Mouse (Mus musculus): ENCODE measurements at regions not wholly inside any gene's neighbourhood (a gene's known extent, or its start where the extent isn't known, plus 50 kb on each side); places are given as distances from the start of the nearest gene placed in this dataset.

GRCm38 (mm10) chr3:144356948-144357295 lies 151.9 kb upstream of the Lmo4 start:
- WGBS: 77% methylated on average over 11 of the region's 11 CpGs

GRCm38 (mm10) chr3:144356103-144356947 lies 151.3 kb upstream of the Lmo4 start:
- no peak overlapping the region for H3K4me2 ChIP-seq

More at GRCm38 (mm10) chr3:144356948-144357295, 151.9 kb upstream of the Lmo4 start:
- H3K4me1 ChIP-seq: no peaks in the 10 kb centered on the region
- H3K4me3 ChIP-seq (replicated peaks): no peak overlapping the region
- H3K27me3 ChIP-seq (replicated peaks): no peaks in the 10 kb centered on the region
- no peak overlapping the region for H3K4me2 ChIP-seq
- no peak overlapping the region for H3K9ac ChIP-seq
- no peak for ATAC-seq (ENCODE audit: insufficient read depth, low FRiP score, low read depth)
- H3K27ac ChIP-seq: no peak overlapping the region
- H3K9me3 ChIP-seq: no peaks in the 10 kb centered on the region
- H3K36me3 ChIP-seq: no peaks in the 10 kb centered on the region

GRCm38 (mm10) chr3:144352559-144352958 lies 147.5 kb upstream of the Lmo4 start:
- WGBS: 86% methylated on average over 4 of the region's 4 CpGs
- no peak overlapping the region for H3K9ac ChIP-seq
- no peak overlapping the region for H3K4me2 ChIP-seq
- no peaks in the 10 kb centered on the region for H3K36me3 ChIP-seq
- H3K4me1 ChIP-seq: no peaks in the 10 kb centered on the region
- no peak overlapping the region for H3K27ac ChIP-seq
- no peaks in the 10 kb centered on the region for H3K9me3 ChIP-seq
- no peak overlapping the region for H3K4me3 ChIP-seq (replicated peaks)
- H3K27me3 ChIP-seq (replicated peaks): no peaks in the 10 kb centered on the region
- ATAC-seq (ENCODE audit: insufficient read depth, low FRiP score, low read depth): no peak

More at GRCm38 (mm10) chr3:144356103-144356947, 151.3 kb upstream of the Lmo4 start:
- H3K9me3 ChIP-seq: no peaks in the 10 kb centered on the region
- ATAC-seq (ENCODE audit: insufficient read depth, low FRiP score, low read depth): no peak
- no peaks in the 10 kb centered on the region for H3K36me3 ChIP-seq
- H3K27ac ChIP-seq: no peak overlapping the region
- H3K27me3 ChIP-seq (replicated peaks): no peaks in the 10 kb centered on the region
- H3K9ac ChIP-seq: no peak overlapping the region
- H3K4me1 ChIP-seq: no peaks in the 10 kb centered on the region
- H3K4me3 ChIP-seq (replicated peaks): no peak overlapping the region
- 77% methylated on average over 17 of the region's 17 CpGs for WGBS

- no peaks in the 10 kb centered on the region for H3K27me3 ChIP-seq (replicated peaks)
- 75% methylated on average over 9 of the region's 9 CpGs for WGBS
- no peak overlapping the region for H3K9ac ChIP-seq
- no peak overlapping the region for H3K4me2 ChIP-seq
- ATAC-seq (ENCODE audit: insufficient read depth, low FRiP score, low read depth): no peak
- no peaks in the 10 kb centered on the region for H3K9me3 ChIP-seq
- H3K36me3 ChIP-seq: no peaks in the 10 kb centered on the region
- H3K27ac ChIP-seq: no peak overlapping the region
- no peak overlapping the region for H3K4me3 ChIP-seq (replicated peaks)
- H3K4me1 ChIP-seq: no peaks in the 10 kb centered on the region
Observed at GRCm38 (mm10) chr3:144348431-144348830, 143.4 kb upstream of the Lmo4 start.

GRCm38 (mm10) chr3:144335237-144335636 lies 130.2 kb upstream of the Lmo4 start:
- no peak overlapping the region for H3K4me2 ChIP-seq
- WGBS: 30% methylated on average over 3 of the region's 3 CpGs
- no peaks in the 10 kb centered on the region for H3K4me1 ChIP-seq
- H3K4me3 ChIP-seq (replicated peaks): no peak overlapping the region
- no peak for ATAC-seq (ENCODE audit: insufficient read depth, low FRiP score, low read depth)
- H3K9me3 ChIP-seq: no peaks in the 10 kb centered on the region
- H3K36me3 ChIP-seq: no peaks in the 10 kb centered on the region
- no peak overlapping the region for H3K27ac ChIP-seq
- H3K9ac ChIP-seq: no peak overlapping the region
- no peaks in the 10 kb centered on the region for H3K27me3 ChIP-seq (replicated peaks)

GRCm38 (mm10) chr3:144334201-144334600 lies 129.2 kb upstream of the Lmo4 start:
- no peak overlapping the region for H3K27ac ChIP-seq
- no peak for ATAC-seq (ENCODE audit: insufficient read depth, low FRiP score, low read depth)
- no peaks in the 10 kb centered on the region for H3K27me3 ChIP-seq (replicated peaks)
- H3K4me1 ChIP-seq: no peaks in the 10 kb centered on the region
- 70% methylated on average over 5 of the region's 5 CpGs for WGBS
- no peaks in the 10 kb centered on the region for H3K36me3 ChIP-seq
- no peak overlapping the region for H3K9ac ChIP-seq
- no peak overlapping the region for H3K4me3 ChIP-seq (replicated peaks)
- H3K9me3 ChIP-seq: no peaks in the 10 kb centered on the region
- no peak overlapping the region for H3K4me2 ChIP-seq

GRCm38 (mm10) chr3:144332353-144332752 lies 127.3 kb upstream of the Lmo4 start:
- ATAC-seq (ENCODE audit: insufficient read depth, low FRiP score, low read depth): no peak
- 21% methylated on average over 5 of the region's 5 CpGs for WGBS
- no peak overlapping the region for H3K9ac ChIP-seq

GRCm38 (mm10) chr3:144329117-144329516 lies 124.1 kb upstream of the Lmo4 start:
- WGBS: 55% methylated on average over 7 of the region's 7 CpGs
- Histone ChIP-seq H3K4me3 (replicated peaks) (no peak overlapping the region), H3K9me3 (no peaks in the 10 kb centered on the region), H3K36me3 (no peaks in the 10 kb centered on the region), H3K4me1 (no peaks in the 10 kb centered on the region), H3K27me3 (replicated peaks) (no peaks in the 10 kb centered on the region), H3K4me2 (no peak overlapping the region), H3K27ac (no peak overlapping the region), H3K9ac (no peak overlapping the region)
- no peak for ATAC-seq (ENCODE audit: insufficient read depth, low FRiP score, low read depth)

More at GRCm38 (mm10) chr3:144332353-144332752, 127.3 kb upstream of the Lmo4 start:
- H3K27ac ChIP-seq: no peak overlapping the region
- H3K36me3 ChIP-seq: no peaks in the 10 kb centered on the region
- H3K4me2 ChIP-seq: no peak overlapping the region
- H3K27me3 ChIP-seq (replicated peaks): no peaks in the 10 kb centered on the region
- no peaks in the 10 kb centered on the region for H3K9me3 ChIP-seq
- H3K4me1 ChIP-seq: no peaks in the 10 kb centered on the region
- no peak overlapping the region for H3K4me3 ChIP-seq (replicated peaks)

- Histone ChIP-seq H3K27me3 (replicated peaks) (no peaks in the 10 kb centered on the region), H3K9me3 (no peaks in the 10 kb centered on the region), H3K4me3 (replicated peaks) (no peak overlapping the region), H3K9ac (no peak overlapping the region), H3K27ac (no peak overlapping the region), H3K4me2 (no peak overlapping the region), H3K4me1 (no peaks in the 10 kb centered on the region), H3K36me3 (no peaks in the 10 kb centered on the region)
- ATAC-seq (ENCODE audit: insufficient read depth, low FRiP score, low read depth): no peak
- 88% methylated on average over 8 of the region's 8 CpGs for WGBS
Observed at GRCm38 (mm10) chr3:144327235-144327760, 122.3 kb upstream of the Lmo4 start.

- H3K9ac ChIP-seq: no peak overlapping the region
- H3K4me1 ChIP-seq: no peaks in the 10 kb centered on the region
- no peak overlapping the region for H3K4me2 ChIP-seq
- H3K9me3 ChIP-seq: no peaks in the 10 kb centered on the region
- WGBS: 94% methylated on average over 2 of the region's 2 CpGs
- H3K36me3 ChIP-seq: no peaks in the 10 kb centered on the region
- H3K27me3 ChIP-seq (replicated peaks): no peaks in the 10 kb centered on the region
- no peak overlapping the region for H3K27ac ChIP-seq
- no peak for ATAC-seq (ENCODE audit: insufficient read depth, low FRiP score, low read depth)
- H3K4me3 ChIP-seq (replicated peaks): no peak overlapping the region
Observed at GRCm38 (mm10) chr3:144324974-144325373, 120.0 kb upstream of the Lmo4 start.

- Histone ChIP-seq H3K27ac (no peak overlapping the region), H3K36me3 (no peaks in the 10 kb centered on the region), H3K4me3 (replicated peaks) (no peak overlapping the region), H3K27me3 (replicated peaks) (no peaks in the 10 kb centered on the region), H3K4me2 (no peak overlapping the region), H3K4me1 (no peaks in the 10 kb centered on the region), H3K9ac (no peak overlapping the region), H3K9me3 (no peaks in the 10 kb centered on the region)
- no peak for ATAC-seq (ENCODE audit: insufficient read depth, low FRiP score, low read depth)
- WGBS: 86% methylated on average over 3 of the region's 3 CpGs
Observed at GRCm38 (mm10) chr3:144323524-144323923, 118.5 kb upstream of the Lmo4 start.

GRCm38 (mm10) chr3:144319468-144320205 lies 114.6 kb upstream of the Lmo4 start:
- no peaks in the 10 kb centered on the region for H3K4me1 ChIP-seq
- H3K27me3 ChIP-seq (replicated peaks): no peaks in the 10 kb centered on the region
- no peak overlapping the region for H3K4me2 ChIP-seq
- ATAC-seq (ENCODE audit: insufficient read depth, low FRiP score, low read depth): no peak
- no peaks in the 10 kb centered on the region for H3K36me3 ChIP-seq
- no peak overlapping the region for H3K9ac ChIP-seq
- no peak overlapping the region for H3K27ac ChIP-seq
- H3K9me3 ChIP-seq: no peaks in the 10 kb centered on the region
- WGBS: 63% methylated on average over 11 of the region's 11 CpGs
- no peak overlapping the region for H3K4me3 ChIP-seq (replicated peaks)
